Mouse (Mus musculus): ENCODE data around the gene Ripply3. TPM values are rescaled to one million over a fixed set of nuclear protein-coding genes. Genes with fewer than 3 reads are reported as not detected.

The Ripply3 gene
- total RNA-seq, 2 experiments from 2014 or later = 0.21 to 0.22 TPM

DNA sequence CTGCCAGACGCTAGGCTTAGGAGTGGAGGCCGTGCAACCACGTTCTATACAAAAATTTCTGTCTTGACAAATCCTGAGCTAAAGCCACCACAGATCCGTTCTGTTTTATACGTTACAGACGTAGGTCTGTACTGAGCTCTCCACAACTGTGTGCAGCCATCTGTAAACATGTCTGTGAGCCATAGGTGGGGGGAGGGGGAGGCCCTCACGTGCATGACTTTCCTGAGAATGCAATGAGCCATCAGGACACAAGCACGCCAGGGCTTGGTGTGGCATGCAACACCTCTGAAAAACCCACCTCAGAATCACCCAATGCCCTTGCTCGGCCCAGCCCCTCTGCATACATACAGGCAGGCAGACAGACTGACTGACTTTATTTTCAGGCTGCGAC is 22.1 kb downstream of the Ripply3 start:
- intact Hi-C loops (cut with DNase I) = no loop called here
- no peak for DNase-seq (ENCODE audit: low spot score in 2 of 2)

DNA sequence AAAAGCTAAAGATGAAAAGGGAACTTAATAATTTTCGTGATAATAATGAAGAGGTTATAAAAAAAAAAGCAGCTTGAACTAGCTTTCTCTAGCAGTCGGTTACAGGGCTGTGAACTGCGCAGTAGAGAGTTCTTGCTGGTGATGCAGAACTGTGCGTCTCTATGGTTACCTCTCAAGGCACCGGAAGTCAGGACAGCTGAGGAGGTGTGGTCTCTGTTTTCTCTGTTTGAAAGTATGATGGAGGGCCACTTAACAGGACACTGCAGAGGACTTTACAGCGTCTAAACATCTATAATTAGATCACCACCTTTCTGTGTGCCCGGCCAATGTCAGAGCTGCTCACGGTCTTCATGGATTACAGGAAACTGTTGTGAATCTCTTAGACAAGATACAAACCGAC is 26.2 kb downstream of the Ripply3 start:
- intact Hi-C loops (cut with DNase I) = no loop called here
- peak; percentile 41 to 51 for DNase-seq (ENCODE audit: low spot score in 2 of 2)

DNA sequence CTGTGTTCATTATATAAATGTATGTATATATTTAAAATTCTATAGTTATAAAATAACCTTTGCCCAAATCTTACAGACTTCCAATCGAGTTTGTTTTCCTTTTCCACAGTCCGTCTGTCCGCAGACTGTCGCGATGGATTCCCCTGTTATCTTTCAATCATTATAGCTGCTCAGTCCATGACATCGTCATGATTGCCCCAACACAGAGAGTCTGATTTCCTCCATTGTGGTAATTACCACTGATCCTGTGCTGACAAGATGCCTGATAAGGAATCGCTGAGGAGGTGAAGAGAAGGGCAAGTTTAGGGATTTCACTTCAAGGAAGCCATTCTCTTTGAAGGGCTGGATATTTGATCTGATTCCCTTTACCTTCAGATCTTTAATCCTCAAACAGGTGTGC is 27.8 kb downstream of the Ripply3 start:
- intact Hi-C loops (cut with DNase I) = no loop called here

DNA sequence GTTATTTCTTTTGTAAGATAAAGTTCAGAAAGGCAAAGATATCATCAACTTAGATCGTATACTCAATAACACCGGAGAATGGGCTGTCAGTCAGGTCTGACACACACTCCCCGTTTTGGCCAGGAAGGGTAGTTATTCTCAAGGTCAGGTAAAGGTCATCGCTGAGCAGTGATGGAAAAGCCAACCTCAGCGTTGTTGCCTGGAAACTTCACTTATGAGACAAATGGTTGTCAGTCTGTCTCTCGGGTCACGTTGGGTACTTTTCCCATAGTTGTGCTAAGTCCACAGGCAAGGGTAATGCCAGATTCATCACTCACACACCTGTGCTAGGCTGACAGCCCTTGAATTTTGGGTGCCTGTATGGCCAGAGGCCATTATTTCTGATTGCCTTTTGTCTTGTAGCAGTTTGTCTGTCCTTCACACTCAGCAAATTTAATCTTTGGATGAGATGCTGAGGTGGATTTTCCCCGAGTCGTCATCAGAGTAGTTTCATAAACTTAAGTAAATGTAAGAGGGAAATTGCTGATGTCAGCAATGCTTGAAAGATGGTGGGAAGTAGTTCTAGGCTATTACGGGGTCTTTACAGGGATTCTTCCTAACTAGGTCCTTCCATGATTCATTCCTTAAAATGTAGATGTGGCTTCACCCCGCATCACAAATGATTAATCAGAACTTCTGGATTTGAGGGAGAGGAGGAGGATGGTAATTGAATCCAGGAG is 28.7 kb downstream of the Ripply3 start:
- DNase-seq (ENCODE audit: low spot score in 2 of 2) = no peak
- intact Hi-C loops (cut with DNase I) = no loop called here

More for the DNA sequence above, 27.8 kb downstream of the Ripply3 start:
- DNase-seq (ENCODE audit: low spot score in 2 of 2) = no peak

DNA sequence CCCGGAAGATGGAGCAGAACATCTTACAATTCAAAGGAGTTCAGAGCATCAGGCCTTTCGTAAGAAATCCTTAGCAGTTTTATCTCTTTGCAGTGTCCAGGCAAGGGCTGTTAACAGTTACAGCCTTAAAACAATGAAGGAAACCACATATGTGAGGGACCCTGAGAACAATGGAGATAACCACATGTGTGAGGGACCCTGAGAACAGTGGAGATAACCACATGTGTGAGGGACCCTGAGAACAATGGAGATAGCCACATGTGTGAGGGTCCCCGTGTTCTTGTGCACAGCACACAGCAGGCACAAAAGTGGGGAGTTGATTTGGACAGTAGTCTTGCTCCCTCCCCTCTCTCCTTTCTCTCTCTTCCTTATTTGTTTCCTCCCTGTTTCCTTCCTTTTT is 29.9 kb downstream of the Ripply3 start:
- intact Hi-C loops (cut with DNase I) = no loop called here

DNA sequence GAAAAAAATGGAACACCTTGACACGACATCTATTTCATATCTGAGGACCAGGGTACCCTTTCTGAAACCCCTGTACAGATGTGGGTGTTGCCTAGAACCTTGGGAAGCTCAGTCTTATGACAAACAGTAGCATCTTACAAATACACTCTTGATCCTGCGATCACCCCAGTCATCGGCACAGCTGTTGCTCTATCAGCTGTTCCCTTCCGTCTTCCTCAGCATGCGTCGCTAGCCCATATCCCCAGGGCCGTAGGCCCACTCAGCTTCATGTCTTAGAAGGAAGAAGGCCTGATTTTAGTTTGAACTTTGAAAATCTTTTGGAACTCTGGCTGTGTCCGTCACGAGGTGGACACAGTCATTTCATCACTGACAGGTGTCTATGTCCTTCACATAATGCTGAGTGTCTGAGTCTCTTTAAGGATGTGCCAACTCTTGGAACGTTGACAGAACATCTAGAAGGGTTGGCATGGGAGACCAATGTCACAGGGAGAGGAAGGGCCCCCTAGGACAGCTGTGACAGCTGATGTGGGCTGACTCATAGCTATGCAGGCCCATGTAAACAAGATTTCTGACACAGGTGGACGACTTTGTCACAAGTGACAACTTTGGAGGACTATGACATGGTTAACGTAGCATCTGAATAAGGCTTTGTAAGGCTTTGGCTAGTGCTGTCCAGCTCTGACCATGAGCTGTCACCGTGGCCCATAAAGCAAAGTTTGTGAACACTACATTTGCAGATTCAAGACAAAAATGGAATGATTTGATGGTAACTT is 32.5 kb downstream of the Ripply3 start:
- intact Hi-C loops (cut with DNase I) = no loop called here
- DNase-seq (ENCODE audit: low spot score in 2 of 2) = no peak

More for the DNA sequence above, 29.9 kb downstream of the Ripply3 start:
- no peak for DNase-seq (ENCODE audit: low spot score in 2 of 2)

DNA sequence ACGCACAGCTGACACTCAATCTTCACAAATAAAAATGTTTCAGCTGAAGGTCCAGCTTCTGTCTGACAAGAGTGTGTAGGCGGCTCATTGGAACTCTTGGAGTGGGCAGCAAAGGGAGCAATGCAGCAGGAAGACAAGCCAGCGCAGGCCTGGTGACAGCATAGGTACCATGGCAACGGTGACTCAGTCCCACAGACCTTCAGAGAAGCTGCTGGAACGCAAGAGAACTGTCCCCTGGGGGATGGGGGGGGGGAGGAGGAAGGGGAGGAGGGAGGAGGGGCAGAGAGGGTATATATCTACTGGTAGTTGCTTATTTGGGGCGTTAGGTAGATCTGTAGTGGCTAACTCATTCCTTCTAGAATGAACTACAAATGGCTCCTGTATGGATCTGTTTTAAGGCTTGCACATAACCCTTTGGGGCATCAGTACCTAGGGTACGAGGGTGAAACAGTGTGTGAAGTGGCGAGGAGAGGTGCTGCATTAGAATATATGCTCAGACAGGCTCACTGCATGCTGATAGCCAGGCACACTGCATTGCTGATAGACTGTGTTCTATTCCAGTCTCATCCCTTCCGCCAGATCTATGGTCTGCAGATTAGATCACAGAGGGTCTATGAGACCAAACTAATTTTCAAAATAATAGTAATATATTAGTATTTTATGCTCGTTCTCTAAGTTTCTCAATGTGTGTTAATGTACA is 34.1 kb downstream of the Ripply3 start:
- intact Hi-C loops (cut with DNase I) = no loop called here
- DNase-seq (ENCODE audit: low spot score in 2 of 2) = peak; percentile 83 to 91

DNA sequence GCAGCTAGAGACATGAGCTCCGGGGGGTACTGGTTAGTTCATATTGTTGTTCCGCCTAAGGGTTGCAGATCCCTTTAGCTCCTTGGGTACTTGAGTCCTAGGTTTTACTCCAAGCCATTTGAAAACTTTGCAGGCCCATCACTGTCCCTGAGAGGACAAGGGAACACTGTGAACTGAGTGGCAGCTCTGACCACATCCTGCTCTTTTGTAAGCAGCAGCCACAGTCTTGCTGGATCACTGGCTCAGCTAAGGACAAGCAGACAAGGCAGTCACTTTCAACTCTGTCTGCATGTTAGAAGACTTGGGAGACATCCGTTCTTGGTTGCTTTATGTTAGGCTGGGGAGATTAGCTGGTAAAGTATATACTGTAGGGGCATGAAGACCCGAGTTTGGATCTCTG is 35.6 kb downstream of the Ripply3 start:
- intact Hi-C loops (cut with DNase I) = no loop called here
- DNase-seq (ENCODE audit: low spot score in 2 of 2) = no peak

DNA sequence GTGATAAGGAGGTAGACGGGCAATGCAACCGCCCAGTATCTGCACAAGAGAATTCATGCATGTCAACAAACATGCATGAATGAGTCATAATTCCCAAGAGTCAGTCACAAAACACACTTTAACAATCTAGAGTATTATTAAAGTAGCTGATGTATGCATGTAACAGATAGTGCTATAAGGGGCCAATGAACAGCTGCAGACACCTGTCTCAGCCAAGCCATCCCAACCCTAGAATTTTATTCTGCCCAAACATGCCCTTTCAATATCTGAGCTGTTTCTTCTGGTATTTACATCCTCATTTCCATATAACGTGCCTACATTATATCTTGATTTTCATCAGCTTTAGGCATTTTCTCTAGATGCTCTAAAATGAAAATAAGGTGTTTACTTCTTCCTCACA is 37.2 kb downstream of the Ripply3 start:
- intact Hi-C loops (cut with DNase I) = no loop called here
- no peak for DNase-seq (ENCODE audit: low spot score in 2 of 2)

DNA sequence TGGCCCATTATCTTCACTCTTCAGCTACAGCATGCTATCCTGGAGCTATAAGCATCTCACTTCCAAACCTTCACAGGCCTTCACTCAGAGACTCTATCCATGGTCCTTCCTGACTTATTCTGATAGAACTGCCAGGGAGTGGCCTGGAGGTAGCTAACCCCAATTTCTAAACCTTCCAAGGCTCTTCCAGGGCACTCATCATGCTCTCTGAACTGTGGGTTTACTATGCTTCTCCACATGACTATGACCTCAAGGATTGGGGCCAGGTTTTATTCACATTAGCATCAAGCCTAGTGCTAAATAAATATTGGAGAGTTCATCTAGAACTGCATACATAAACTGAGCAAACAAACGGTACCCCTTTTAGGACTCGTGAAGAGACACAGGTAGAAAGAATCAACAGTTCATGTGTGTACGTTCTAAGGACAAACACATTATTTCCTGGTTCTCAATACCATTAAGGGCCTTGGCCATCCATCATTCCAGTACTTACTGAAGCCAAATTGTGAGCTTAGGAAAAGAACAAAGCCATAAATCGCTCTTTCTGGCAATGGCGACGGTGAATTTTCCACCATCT is 41.5 kb downstream of the Ripply3 start:
- no peak for DNase-seq (ENCODE audit: low spot score in 2 of 2)
- intact Hi-C loops (cut with DNase I) = loop anchor here (1.0 kb wide), 1 partner anchor 56 kb away; the partner anchor contains the start of gene Hlcs

DNA sequence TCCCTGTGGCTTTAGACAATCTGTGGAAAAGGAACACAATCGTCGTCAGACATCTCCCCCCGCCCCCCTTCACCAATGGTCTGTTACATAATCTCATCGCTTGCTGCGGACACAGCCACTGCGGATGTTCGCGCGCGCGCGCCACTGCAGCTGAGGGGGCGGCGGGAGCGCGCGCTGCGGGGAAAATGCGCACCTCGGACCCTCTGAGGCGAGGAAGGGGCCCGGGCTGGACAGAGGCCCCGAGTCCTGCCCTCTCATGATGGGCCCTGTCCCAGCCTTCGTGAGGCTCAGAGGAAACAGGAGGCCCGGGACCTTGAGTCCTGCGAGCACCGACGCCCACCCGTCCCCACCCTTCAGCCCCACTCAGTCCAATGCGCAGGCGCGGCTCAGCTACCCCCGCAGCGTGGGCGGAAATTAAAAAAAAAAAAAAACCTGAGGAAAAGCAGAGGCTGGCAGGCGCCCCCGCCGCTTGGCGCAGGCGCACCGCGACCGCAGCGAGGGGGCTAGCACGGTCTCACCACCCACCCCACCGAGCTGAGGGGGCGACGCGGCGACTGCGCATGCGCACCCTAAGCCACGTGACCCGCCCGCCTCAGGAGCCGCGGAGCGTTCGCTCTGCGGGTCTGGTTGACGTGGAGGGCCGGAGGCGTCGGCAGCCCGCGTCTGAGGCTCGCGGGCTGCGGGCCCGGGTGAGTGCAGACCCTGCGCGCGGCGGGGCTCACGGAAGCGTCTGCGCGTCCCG is 42.1 kb downstream of the Ripply3 start, which contains the start of gene Ttc3:
Ttc3 (plus strand) TSS at position 446 of the 742 bp plus-strand sequence.
- DNase-seq (ENCODE audit: low spot score in 2 of 2) = peak; percentile 97
- intact Hi-C loops (cut with DNase I) = loop anchor here (1.0 kb wide), 1 partner anchor 57 kb away; the partner anchor contains the start of gene Hlcs

DNA sequence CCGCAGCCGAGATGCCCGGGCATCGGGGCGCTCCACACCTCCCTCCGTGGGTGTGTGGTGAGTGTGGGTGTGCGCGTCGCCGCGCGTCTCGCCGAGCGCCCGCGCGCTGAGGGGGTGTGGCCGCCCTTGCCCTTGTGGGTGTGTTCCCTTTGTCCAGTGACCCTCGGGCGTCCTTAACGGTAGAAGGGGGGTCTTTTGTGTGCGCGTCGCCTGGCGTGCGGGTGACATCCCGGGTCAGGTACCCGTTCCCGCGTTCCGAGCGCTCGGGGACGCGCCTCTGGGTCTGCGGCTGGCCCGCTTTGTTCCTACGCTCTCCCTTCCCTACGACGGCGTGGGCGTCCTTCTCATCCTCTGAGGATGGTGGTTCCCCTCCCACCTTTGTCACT is 42.7 kb downstream of the Ripply3 start:
- intact Hi-C loops (cut with DNase I) = loop anchor here (1.0 kb wide), 1 partner anchor 58 kb away; the partner anchor contains the start of gene Hlcs
- no peak for DNase-seq (ENCODE audit: low spot score in 2 of 2)

DNA sequence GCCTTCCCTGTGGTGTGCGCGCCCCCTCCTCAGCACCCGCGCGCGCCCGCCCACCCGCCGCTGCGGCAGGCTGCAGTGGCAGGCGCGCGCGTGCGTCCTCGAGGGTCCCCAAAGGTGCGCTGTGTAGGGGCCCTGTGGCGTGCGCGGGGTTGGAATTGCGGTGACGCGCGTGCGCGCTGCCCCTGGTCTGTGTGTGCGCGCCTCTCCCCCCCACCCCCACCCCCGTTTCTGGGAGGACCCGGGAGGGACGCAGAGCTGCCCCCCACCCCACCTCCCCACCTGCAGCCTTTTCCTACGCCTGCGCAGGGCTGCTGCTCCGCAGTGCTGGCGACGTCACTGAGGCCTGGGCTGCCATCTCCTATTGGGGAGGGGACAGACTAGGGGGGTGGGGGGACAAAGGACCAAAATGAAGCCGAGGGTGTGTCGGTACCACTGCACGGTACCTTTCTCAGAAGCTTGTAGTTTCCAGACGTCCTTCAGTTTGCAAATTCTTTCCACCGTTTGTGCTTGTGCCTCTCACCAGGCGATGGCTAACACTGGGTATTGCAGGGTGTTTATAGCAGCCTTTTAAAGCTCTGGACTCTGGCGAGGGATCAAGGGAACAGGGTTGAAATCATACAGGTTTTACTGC is 43.2 kb downstream of the Ripply3 start, which contains the start of gene Pigp:
Pigp (minus strand) TSS at position 542 of the 631 bp plus-strand sequence.
- peak; percentile 72 to 80 for DNase-seq (ENCODE audit: low spot score in 2 of 2)
- intact Hi-C loops (cut with DNase I) = no loop called here

DNA sequence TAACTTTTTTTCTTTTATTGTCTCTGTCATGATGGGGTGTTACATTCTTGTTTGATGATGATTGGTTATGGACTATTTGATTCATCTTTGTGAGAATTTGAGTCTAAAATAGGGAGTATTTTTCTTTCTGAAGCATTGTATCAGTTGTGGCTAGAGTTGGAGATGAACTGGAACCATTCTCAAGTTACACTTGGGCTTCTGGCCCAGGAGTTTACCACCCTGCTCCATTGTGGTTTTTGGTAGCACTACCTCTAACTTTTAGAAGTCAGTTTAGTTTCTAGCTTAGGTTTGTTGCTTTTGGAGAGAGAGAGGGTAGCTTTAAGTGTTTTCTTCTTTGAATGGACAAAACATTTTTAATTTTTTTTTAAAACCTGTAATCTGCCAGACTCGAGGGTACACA is 51.2 kb downstream of the Ripply3 start:
- DNase-seq (ENCODE audit: low spot score in 2 of 2) = no peak
- intact Hi-C loops (cut with DNase I) = no loop called here

DNA sequence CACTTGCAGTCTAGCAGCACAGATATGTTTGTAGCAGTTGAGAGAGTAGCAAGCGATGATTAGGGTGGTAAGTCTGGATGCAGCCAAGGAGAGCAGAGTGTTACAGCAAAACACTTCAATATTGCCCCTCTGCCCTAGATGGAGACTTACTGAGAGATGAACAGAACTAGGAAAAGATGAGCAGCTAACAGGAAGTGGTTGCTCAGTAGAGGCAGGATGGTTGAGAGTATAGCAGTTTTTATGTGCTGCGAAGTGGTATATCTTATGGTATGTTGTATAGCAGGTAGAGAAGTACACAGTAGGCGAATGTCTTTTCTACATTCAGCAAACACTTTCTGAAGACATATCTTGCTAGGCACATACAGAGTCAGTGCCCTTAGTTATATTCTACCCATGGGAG is 55.1 kb downstream of the Ripply3 start:
- intact Hi-C loops (cut with DNase I) = no loop called here
- DNase-seq (ENCODE audit: low spot score in 2 of 2) = no peak
